Mouse (Mus musculus) midbrain, embryonic 14.5 days (tissue): ENCODE measurements at regions not wholly inside any gene's neighbourhood (a gene's known extent, or its start where the extent isn't known, plus 50 kb on each side); places are given as distances from the start of the nearest gene placed in this dataset.

Experiments used
- ATAC-seq: fragments of 200-750 bp; cut with Nextera tagmentation; 2 replicates; pipeline ENCODE4 v1.8.0; 2017; ENCODE audit warnings: moderate number of reproducible peaks, moderate library complexity; ENCODE audit not compliant: low FRiP score, low TSS enrichment
- DNase-seq: peaks from one replicate; pipeline ENCODE4 v3.0.0-alpha.2; 2015
- H3K27ac ChIP-seq: fragments of 300-500 bp; sonication (generic); replicated peaks from 2 replicates; pipeline ENCODE4 v1.5.1; 2014; ENCODE audit warnings: mild to moderate bottlenecking, low read depth, low read length, moderate library complexity
- H3K27me3 ChIP-seq: fragments of 300-500 bp; sonication (generic); 2 replicates; pipeline ENCODE4 v1.6.1; 2014; ENCODE audit warnings: low read length, control low read depth, mixed read lengths; ENCODE audit not compliant: control insufficient read depth, insufficient read depth
- H3K36me3 ChIP-seq: fragments of 300-500 bp; sonication (generic); 2 replicates; pipeline ENCODE4 v1.6.1; 2014; ENCODE audit warnings: low read length, control low read depth; ENCODE audit not compliant: control insufficient read depth, insufficient read depth
- H3K4me1 ChIP-seq: fragments of 300-500 bp; sonication (generic); 2 replicates; pipeline ENCODE4 v1.6.1; 2014; ENCODE audit warnings: mild to moderate bottlenecking, antibody characterized with exemption, low read length, control low read depth; ENCODE audit not compliant: control insufficient read depth, insufficient read depth
- H3K4me2 ChIP-seq: fragments of 300-500 bp; sonication (generic); 2 replicates; pipeline ENCODE4 v1.6.1; 2014; ENCODE audit warnings: mild to moderate bottlenecking, low read length, moderate library complexity
- H3K4me3 ChIP-seq: fragments of 300-500 bp; sonication (generic); replicated peaks from 2 replicates; pipeline ENCODE4 v1.5.1; 2014; ENCODE audit warnings: low read depth, low read length
- H3K9ac ChIP-seq: fragments of 300-500 bp; sonication (generic); replicated peaks from 2 replicates; pipeline ENCODE4 v1.6.1; 2014; ENCODE audit warnings: mild to moderate bottlenecking, low read length, moderate library complexity
- H3K9me3 ChIP-seq: fragments of 300-500 bp; sonication (generic); 2 replicates; pipeline ENCODE4 v1.6.1; 2016; ENCODE audit warnings: low read length, control low read depth, mixed read lengths; ENCODE audit not compliant: control insufficient read depth
- WGBS: fragments of 180-500 bp; shearing (Covaris S2); extraction: QIAGEN DNeasy Blood & Tissue Kit; methylation state at CpG from one replicate; pipeline ENCODE4 v1.1.7; 2014; 5-methylcytosine and 5-hydroxymethylcytosine counted together

DNA sequence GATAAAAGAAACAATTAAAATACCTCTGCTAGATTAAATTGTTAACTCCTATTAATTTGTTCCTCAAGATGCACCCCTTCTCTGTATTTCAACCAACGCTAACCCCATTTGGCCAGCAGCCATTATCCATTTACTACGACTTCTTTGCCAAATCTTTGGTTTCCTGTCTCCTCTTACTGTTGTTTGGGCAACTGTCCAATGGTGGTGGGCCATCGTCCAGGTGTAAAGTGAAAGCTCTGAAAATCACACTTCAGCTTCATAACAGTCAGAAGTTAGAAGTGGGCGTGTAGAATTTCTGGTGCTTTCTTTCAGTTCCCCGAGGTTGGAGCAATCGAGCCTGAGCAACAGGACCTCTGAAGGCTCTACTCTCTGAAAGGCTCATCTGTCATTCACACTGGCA, 66.8 kb upstream of the Zbtb20 start:
- no peak for DNase-seq
- Histone ChIP-seq H3K27ac (no peak overlapping the region), H3K4me1 (no peaks in the 10 kb centered on the region), H3K9ac (no peak overlapping the region), H3K36me3 (no peaks in the 10 kb centered on the region), H3K4me3 (no peak overlapping the region), H3K27me3 (no peaks in the 10 kb centered on the region), H3K4me2 (no peak overlapping the region), H3K9me3 (no peaks in the 10 kb centered on the region)
- WGBS, result 81% methylated on average over 6 of the region's 6 CpGs
- ATAC-seq, result no peak

DNA sequence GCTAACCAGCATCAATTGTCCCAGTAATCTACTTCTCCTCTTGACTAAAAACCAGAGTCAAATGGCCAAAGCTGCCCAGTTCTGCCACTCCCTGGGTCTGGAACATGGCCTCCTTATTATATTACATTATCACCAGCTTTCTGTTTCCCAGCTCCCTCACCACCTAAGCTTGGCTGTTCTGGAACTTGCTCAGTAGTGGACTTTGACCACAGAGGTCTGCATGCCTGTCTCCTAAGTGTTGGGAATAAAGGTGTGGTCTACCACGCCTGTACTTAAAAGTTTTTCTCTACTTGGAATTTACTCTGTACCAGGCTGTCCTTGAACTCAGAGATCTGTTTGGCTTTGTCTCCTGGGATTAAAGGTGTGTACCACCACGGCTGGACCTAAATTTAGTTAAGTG, 68.1 kb upstream of the Zbtb20 start:
- no peak overlapping the region for H3K4me2 ChIP-seq
- no peaks in the 10 kb centered on the region for H3K9me3 ChIP-seq
- H3K4me3 ChIP-seq, result no peak overlapping the region
- no peaks in the 10 kb centered on the region for H3K27me3 ChIP-seq
- H3K4me1 ChIP-seq, result no peaks in the 10 kb centered on the region
- DNase-seq (no peak), ATAC-seq (no peak)
- WGBS, result 84% methylated on average over 2 of the region's 2 CpGs
- no peak overlapping the region for H3K9ac ChIP-seq
- no peaks in the 10 kb centered on the region for H3K36me3 ChIP-seq
- H3K27ac ChIP-seq, result no peak overlapping the region

DNA sequence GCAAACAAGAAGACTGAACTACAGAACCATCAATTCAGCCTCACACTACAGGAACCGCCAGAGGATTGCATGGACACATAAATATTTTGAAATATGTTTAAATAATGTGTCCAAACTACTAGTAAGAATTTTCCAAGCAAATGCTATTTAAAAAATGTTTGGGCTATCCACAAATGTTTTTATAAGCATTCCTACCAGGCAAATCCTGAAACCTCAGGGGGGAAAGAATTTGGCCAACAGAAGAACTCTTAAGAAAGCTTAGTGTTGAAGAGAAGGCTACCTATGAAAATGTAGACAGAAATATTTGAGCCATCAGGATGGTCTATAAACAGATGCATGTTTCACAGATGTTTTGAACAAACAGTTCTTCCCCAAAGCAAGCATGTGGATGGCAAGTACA, 72.1 kb upstream of the Zbtb20 start:
- WGBS, result 91% methylated on average over 1 of the region's 1 CpGs
- Histone ChIP-seq H3K27ac (no peak overlapping the region), H3K4me1 (no peaks in the 10 kb centered on the region), H3K9ac (no peak overlapping the region), H3K4me2 (no peak overlapping the region), H3K9me3 (peaks cover 7% of the 10 kb centered on the region), H3K4me3 (no peak overlapping the region), H3K36me3 (no peaks in the 10 kb centered on the region), H3K27me3 (no peaks in the 10 kb centered on the region)
- ATAC-seq, result no peak
- DNase-seq, result no peak

DNA sequence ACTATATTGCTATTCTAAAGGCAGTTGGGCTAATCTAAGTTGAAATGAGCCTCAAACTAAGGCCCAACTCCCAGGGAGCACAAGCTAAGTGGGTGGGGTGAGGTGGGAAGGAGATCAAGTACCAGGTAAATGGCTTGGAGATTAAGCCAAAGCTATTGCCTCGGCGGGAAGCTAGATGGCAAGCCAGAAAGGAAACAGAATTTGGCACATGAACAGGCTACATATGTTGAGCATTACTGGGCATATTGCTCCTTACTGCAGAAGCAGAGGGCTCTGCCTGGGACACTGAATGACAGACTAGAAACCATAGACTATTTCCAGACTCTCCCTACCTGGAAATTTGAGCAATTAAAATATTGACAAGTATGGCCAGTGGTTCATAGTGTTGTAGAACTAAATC, 83.1 kb upstream of the Zbtb20 start:
- H3K9me3 ChIP-seq, result no peaks in the 10 kb centered on the region
- no peaks in the 10 kb centered on the region for H3K4me1 ChIP-seq
- H3K27ac ChIP-seq, result no peak overlapping the region
- DNase-seq, result no peak
- no peaks in the 10 kb centered on the region for H3K27me3 ChIP-seq
- no peak overlapping the region for H3K4me2 ChIP-seq
- no peak for ATAC-seq
- no peak overlapping the region for H3K4me3 ChIP-seq
- 93% methylated on average over 2 of the region's 2 CpGs for WGBS
- H3K9ac ChIP-seq, result no peak overlapping the region
- H3K36me3 ChIP-seq, result no peaks in the 10 kb centered on the region

DNA sequence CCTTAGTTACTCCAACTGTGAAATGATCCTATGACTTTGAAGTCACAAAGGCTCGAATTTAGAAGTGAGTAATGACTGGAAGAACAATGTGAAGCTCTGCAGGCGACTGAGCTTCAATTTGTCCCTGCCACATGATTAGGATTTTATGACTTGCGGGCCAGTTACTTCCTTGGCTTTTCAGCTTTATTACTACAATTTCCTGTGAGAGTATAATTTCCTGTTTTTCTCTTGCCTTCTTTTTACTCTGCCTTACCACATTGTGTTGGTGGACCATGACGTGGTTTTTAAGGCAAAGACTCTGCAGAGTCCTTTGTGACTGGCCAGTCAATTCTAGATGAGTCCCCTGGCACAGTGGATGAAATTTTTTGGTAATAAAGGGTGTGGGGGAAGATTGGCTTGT, 91.0 kb upstream of the Zbtb20 start:
- Histone ChIP-seq H3K9me3 (no peaks in the 10 kb centered on the region), H3K9ac (no peak overlapping the region), H3K36me3 (no peaks in the 10 kb centered on the region), H3K4me2 (no peak overlapping the region), H3K27me3 (no peaks in the 10 kb centered on the region), H3K27ac (no peak overlapping the region), H3K4me3 (no peak overlapping the region), H3K4me1 (peaks cover 15% of the 10 kb centered on the region)
- 51% methylated on average over 4 of the region's 4 CpGs for WGBS
- DNase-seq (no peak), ATAC-seq (no peak)

DNA sequence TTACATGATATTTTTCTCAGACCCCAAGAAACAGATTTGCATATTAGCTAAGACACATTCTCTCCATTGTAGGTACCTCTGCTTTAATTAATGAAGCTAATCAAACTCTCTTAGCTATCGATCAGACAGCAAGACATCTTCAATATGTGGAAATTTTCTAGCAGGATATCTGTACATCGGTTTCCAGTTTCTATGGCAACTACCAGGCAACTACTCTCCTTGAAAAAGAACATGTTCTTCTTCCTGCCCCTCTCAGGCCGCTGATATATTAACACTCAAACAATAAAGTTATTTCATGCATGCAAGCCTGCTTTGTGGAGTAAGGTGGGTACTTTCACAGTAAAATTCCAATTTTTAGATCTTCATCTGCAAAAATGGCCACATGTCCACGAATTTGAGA, 91.7 kb upstream of the Zbtb20 start:
- ATAC-seq, result no peak
- H3K27me3 ChIP-seq, result no peaks in the 10 kb centered on the region
- DNase-seq, result peak; percentile 58
- H3K36me3 ChIP-seq, result no peaks in the 10 kb centered on the region
- WGBS, result 41% methylated on average over 4 of the region's 4 CpGs
- no peak overlapping the region for H3K4me2 ChIP-seq
- H3K27ac ChIP-seq, result no peak overlapping the region
- peaks cover 15% of the 10 kb centered on the region for H3K4me1 ChIP-seq
- no peaks in the 10 kb centered on the region for H3K9me3 ChIP-seq
- H3K9ac ChIP-seq, result no peak overlapping the region
- H3K4me3 ChIP-seq, result no peak overlapping the region

DNA sequence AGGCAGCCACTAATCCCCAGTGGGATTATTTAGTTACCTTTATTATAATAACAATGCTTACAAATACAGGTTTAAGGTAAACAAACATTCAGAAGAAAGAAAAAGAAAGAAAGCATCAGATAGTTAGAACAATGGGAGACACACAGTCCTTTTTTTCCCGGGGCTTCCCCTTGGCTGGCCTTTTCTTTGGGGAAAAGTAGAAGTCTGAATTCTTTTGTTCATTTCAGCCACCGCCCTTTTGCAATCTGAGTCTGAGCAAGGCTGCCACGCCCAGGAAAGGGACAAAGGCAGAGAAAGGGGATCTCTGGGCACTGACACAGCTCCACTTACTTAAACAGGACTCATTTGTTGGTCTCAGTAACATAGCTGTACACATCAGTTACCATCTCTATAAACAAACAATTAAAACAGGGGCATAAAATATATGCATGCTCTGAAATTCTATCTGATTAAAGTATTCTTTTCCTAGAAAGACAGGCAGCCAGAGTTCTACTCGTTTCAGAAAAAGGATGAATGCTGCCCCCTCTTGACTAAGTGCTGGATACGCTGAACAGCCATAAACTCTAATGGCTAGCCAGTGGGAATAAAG, 93.5 kb upstream of the Zbtb20 start:
- peak overlapping the region; percentile 82 for H3K27ac ChIP-seq
- peak overlapping the region; percentile 31 for H3K4me2 ChIP-seq
- ATAC-seq (peak; percentile 73; the same call in 1 of the 2 replicates), DNase-seq (peak; percentile 92)
- no peaks in the 10 kb centered on the region for H3K27me3 ChIP-seq
- no peaks in the 10 kb centered on the region for H3K36me3 ChIP-seq
- 0% methylated on average over 5 of the region's 5 CpGs for WGBS
- H3K4me1 ChIP-seq, result peaks cover 15% of the 10 kb centered on the region
- no peak overlapping the region for H3K9ac ChIP-seq
- H3K9me3 ChIP-seq, result no peaks in the 10 kb centered on the region
- H3K4me3 ChIP-seq, result no peak overlapping the region

DNA sequence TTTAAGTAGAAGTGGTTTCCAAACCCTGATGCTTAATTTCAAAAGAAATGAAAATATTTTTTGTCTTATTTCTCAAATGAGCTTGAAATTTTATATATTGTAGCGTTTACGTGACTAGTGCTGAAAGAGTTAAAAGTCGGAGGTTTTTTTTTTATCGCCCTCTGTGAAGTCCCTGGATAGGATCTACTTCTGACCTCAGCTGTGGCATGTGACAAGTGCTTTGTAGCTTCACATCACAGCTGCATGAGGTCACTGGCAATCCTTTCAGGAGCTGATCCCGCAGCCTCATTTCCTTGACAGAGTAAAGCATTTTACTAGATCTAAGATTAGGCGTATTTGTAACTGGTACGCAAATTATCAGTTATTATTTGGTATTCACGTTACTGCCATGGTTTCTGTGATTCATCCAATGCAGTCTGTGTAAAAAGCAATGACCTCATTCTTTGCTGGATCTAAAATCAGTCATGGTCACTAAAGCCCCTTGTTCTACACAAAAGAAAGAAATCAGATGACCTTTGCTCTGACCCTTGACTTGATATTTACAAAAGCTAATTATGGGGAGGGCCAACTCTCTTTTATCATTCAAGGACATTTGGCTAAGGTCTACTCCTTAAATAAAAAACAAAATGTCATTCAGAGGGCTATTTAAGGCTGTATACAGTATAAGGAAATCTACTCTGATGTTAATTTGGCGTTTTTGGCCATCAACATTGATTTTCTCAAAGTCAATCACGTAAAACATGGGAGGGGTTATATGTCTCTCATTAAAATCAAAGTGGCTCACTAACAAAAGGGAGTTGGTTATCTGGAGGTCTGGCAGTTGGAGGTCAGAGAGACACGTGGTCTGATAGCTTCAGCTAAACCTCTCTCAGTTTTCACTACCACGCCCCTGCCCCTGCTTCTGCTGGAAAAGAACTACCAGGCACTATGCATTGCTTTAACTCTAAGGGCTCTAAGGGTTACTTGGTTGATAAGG, 94.3 kb upstream of the Zbtb20 start:
- peak; percentile 79 for ATAC-seq
- Histone ChIP-seq H3K36me3 (no peaks in the 10 kb centered on the region), H3K4me2 (peak overlapping the region; percentile 31; the same call in 1 of the 2 replicates), H3K9me3 (no peaks in the 10 kb centered on the region), H3K4me3 (no peak overlapping the region), H3K4me1 (peaks cover 15% of the 10 kb centered on the region), H3K27ac (peak overlapping the region; percentile 82), H3K27me3 (no peaks in the 10 kb centered on the region), H3K9ac (no peak overlapping the region)
- DNase-seq, result peak; percentile 78
- 2% methylated on average over 12 of the region's 12 CpGs for WGBS

DNA sequence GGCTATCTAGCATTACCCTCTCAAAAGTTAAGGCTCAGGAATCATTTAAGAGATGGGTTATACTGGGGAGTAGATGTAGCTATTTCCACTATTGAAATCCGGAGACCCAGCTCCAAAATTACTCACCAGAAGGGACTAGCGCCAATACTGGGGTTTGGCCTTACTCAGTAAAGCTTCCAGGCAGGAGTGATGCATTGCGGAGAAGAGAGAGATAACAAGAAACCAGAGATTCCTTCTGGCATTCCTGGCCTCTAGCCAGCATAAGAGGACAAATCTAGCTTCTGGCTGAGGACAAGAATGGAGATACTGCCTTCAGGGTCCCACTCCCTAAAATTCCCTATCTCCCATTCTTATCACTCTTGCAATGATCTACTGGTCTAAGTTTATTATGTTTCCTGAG, 95.7 kb upstream of the Zbtb20 start:
- H3K36me3 ChIP-seq, result no peaks in the 10 kb centered on the region
- WGBS, result 88% methylated on average over 3 of the region's 3 CpGs
- no peak overlapping the region for H3K4me2 ChIP-seq
- no peak for ATAC-seq
- peaks cover 15% of the 10 kb centered on the region for H3K4me1 ChIP-seq
- no peak for DNase-seq
- H3K9me3 ChIP-seq, result no peaks in the 10 kb centered on the region
- H3K27me3 ChIP-seq, result no peaks in the 10 kb centered on the region
- no peak overlapping the region for H3K4me3 ChIP-seq
- H3K9ac ChIP-seq, result no peak overlapping the region
- H3K27ac ChIP-seq, result no peak overlapping the region
